Mouse (Mus musculus) cerebellum, adult 11-12 months (tissue): ENCODE measurements around the gene Pik3cb.
A peak's percentile ranks its signal among the peaks of the same experiment; 100 is the strongest.

Experiments
- DNase-seq: peaks from one replicate; pipeline ENCODE4 v3.0.0; 2022

Gene Pik3cb

GRCm38 (mm10) chr9:99081308-99081707, 59.1 kb downstream of the Pik3cb start:
- no peak for DNase-seq

GRCm38 (mm10) chr9:99080657-99081056, 59.8 kb downstream of the Pik3cb start:
- DNase-seq: no peak

GRCm38 (mm10) chr9:99074462-99074861, 66.0 kb downstream of the Pik3cb start:
- no peak for DNase-seq

GRCm38 (mm10) chr9:99072538-99072937, 67.9 kb downstream of the Pik3cb start:
- no peak for DNase-seq

GRCm38 (mm10) chr9:99065311-99065710, 75.1 kb downstream of the Pik3cb start:
- no peak for DNase-seq

- DNase-seq: no peak
These were observed 76.2 kb downstream of the Pik3cb start for GRCm38 (mm10) chr9:99064216-99064615.

GRCm38 (mm10) chr9:99062544-99062943, 77.9 kb downstream of the Pik3cb start:
- peak; percentile 56 for DNase-seq

- DNase-seq: peak; percentile 42
These were observed 82.7 kb downstream of the Pik3cb start for GRCm38 (mm10) chr9:99057751-99058150.

- no peak for DNase-seq
These were observed 90.7 kb downstream of the Pik3cb start for GRCm38 (mm10) chr9:99049760-99050159.

GRCm38 (mm10) chr9:99048724-99049250, 91.6 kb downstream of the Pik3cb start:
- no peak for DNase-seq

GRCm38 (mm10) chr9:99044761-99045160, 95.7 kb downstream of the Pik3cb start:
- DNase-seq: peak; percentile 65

GRCm38 (mm10) chr9:99042641-99043040, 97.8 kb downstream of the Pik3cb start:
- no peak for DNase-seq

- no peak for DNase-seq
These were observed 98.4 kb downstream of the Pik3cb start for GRCm38 (mm10) chr9:99041994-99042393.

- no peak for DNase-seq
These were observed 104.8 kb downstream of the Pik3cb start, which contains the start of gene Gm1123 for GRCm38 (mm10) chr9:99035575-99035974. TSS of gene Gm1123 (minus strand) at chr9:99035715.

- DNase-seq: no peak
These were observed 106.3 kb downstream of the Pik3cb start for GRCm38 (mm10) chr9:99034111-99034510.

- DNase-seq: no peak
These were observed 108.4 kb downstream of the Pik3cb start for GRCm38 (mm10) chr9:99032031-99032430.

- DNase-seq: no peak
These were observed 118.7 kb downstream of the Pik3cb start for GRCm38 (mm10) chr9:99021751-99022150.

- DNase-seq: no peak
These were observed 119.3 kb downstream of the Pik3cb start for GRCm38 (mm10) chr9:99021166-99021565.

GRCm38 (mm10) chr9:99017679-99018078, 122.7 kb downstream of the Pik3cb start:
- DNase-seq: no peak

- DNase-seq: no peak
These were observed 123.7 kb downstream of the Pik3cb start for GRCm38 (mm10) chr9:99016759-99017158.

GRCm38 (mm10) chr9:99016301-99016700, 124.1 kb downstream of the Pik3cb start:
- no peak for DNase-seq

GRCm38 (mm10) chr9:99009898-99010199, 130.6 kb downstream of the Pik3cb start:
- DNase-seq: no peak

GRCm38 (mm10) chr9:99009069-99009897, 131.1 kb downstream of the Pik3cb start:
- no peak for DNase-seq

GRCm38 (mm10) chr9:99001326-99001725, 139.1 kb downstream of the Pik3cb start:
- no peak for DNase-seq

GRCm38 (mm10) chr9:98999881-99000339, 140.5 kb downstream of the Pik3cb start:
- DNase-seq: peak; percentile 90
